Mouse (Mus musculus): ENCODE data around the gene Rpl13.

GRCm38 (mm10) chr8:123097216-123097615 lies 4.9 kb upstream of the Rpl13 start:
- TF ChIP-seq CTCF (IDR thresholded peaks at IDR 0.05): no peak
- TF ChIP-seq EP300 (IDR thresholded peaks at IDR 0.05): no peak
